Mouse (Mus musculus): ENCODE data around the gene Skp2. TPM values are rescaled to one million over a fixed set of nuclear protein-coding genes. Genes with fewer than 3 reads are reported as not detected.
A peak's percentile ranks its signal among the peaks of the same experiment; 100 is the strongest.

The Skp2 gene
- polyA plus RNA-seq, 1 experiment from 2014 or later = 81.1 TPM

GRCm38 (mm10) chr15:9110526-9111347, 44.5 kb downstream of the Skp2 start:
- no peak overlapping the region for H3K27ac ChIP-seq
- peaks cover 73% of the 10 kb centered on the region for H3K36me3 ChIP-seq
- H3K9me3 ChIP-seq (replicated peaks) = no peaks in the 10 kb centered on the region
- no peak overlapping the region for H3K9ac ChIP-seq
- H3K4me2 ChIP-seq = no peak overlapping the region
- H3K27me3 ChIP-seq = no peaks in the 10 kb centered on the region
- 82% methylated on average over 6 of the region's 6 CpGs for WGBS
- no peak for ATAC-seq (replicated peaks; ENCODE audit: low FRiP score)
- H3K4me3 ChIP-seq (replicated peaks) = no peak overlapping the region
- no peaks in the 10 kb centered on the region for H3K4me1 ChIP-seq

- no peak overlapping the region for H3K4me2 ChIP-seq
- no peak overlapping the region for H3K4me3 ChIP-seq (replicated peaks)
- H3K27me3 ChIP-seq = no peaks in the 10 kb centered on the region
- H3K9me3 ChIP-seq (replicated peaks) = no peaks in the 10 kb centered on the region
- no peak for ATAC-seq (replicated peaks; ENCODE audit: low FRiP score)
- no peak overlapping the region for H3K9ac ChIP-seq
- peaks cover 69% of the 10 kb centered on the region for H3K36me3 ChIP-seq
- WGBS = 83% methylated on average over 13 of the region's 13 CpGs
- H3K4me1 ChIP-seq = no peaks in the 10 kb centered on the region
- H3K27ac ChIP-seq = no peak overlapping the region
Measured at GRCm38 (mm10) chr15:9106303-9107074, 48.7 kb downstream of the Skp2 start.

- Histone ChIP-seq H3K9ac (no peak overlapping the region), H3K4me1 (no peaks in the 10 kb centered on the region), H3K9me3 (replicated peaks) (no peaks in the 10 kb centered on the region), H3K27ac (no peak overlapping the region), H3K4me3 (replicated peaks) (no peak overlapping the region), H3K36me3 (peaks cover 68% of the 10 kb centered on the region), H3K27me3 (no peaks in the 10 kb centered on the region), H3K4me2 (no peak overlapping the region)
- no peak for ATAC-seq (replicated peaks; ENCODE audit: low FRiP score)
- 92% methylated on average over 10 of the region's 10 CpGs for WGBS
Measured at GRCm38 (mm10) chr15:9100446-9101077, 54.7 kb downstream of the Skp2 start.

GRCm38 (mm10) chr15:9096865-9097264, 58.4 kb downstream of the Skp2 start:
- H3K4me3 ChIP-seq (replicated peaks) = no peak overlapping the region
- H3K9ac ChIP-seq = no peak overlapping the region
- 90% methylated on average over 4 of the region's 4 CpGs for WGBS
- peaks cover 11% of the 10 kb centered on the region for H3K4me1 ChIP-seq
- no peaks in the 10 kb centered on the region for H3K9me3 ChIP-seq (replicated peaks)
- no peak overlapping the region for H3K4me2 ChIP-seq
- no peak for ATAC-seq (replicated peaks; ENCODE audit: low FRiP score)
- H3K27ac ChIP-seq = no peak overlapping the region
- H3K36me3 ChIP-seq = peaks cover 53% of the 10 kb centered on the region
- no peaks in the 10 kb centered on the region for H3K27me3 ChIP-seq

GRCm38 (mm10) chr15:9094366-9094750, 60.9 kb downstream of the Skp2 start:
- H3K9me3 ChIP-seq (replicated peaks) = no peaks in the 10 kb centered on the region
- 0 out of 2 replicates have a peak overlapping the region, but pooled peaks have one; percentile 7 for H3K4me3 ChIP-seq (replicated peaks)
- H3K27ac ChIP-seq = no peak overlapping the region
- H3K9ac ChIP-seq = no peak overlapping the region
- H3K27me3 ChIP-seq = no peaks in the 10 kb centered on the region
- H3K4me1 ChIP-seq = peaks cover 15% of the 10 kb centered on the region
- WGBS = 20% methylated on average over 13 of the region's 13 CpGs
- peak; percentile 94 for ATAC-seq (replicated peaks; ENCODE audit: low FRiP score)
- peak overlapping the region; percentile 41 for H3K4me2 ChIP-seq
- peaks cover 43% of the 10 kb centered on the region for H3K36me3 ChIP-seq

GRCm38 (mm10) chr15:9093598-9094365, 61.4 kb downstream of the Skp2 start:
- H3K27me3 ChIP-seq = no peaks in the 10 kb centered on the region
- ATAC-seq (replicated peaks; ENCODE audit: low FRiP score) = peak; percentile 47
- H3K9ac ChIP-seq = no peak overlapping the region
- peaks cover 16% of the 10 kb centered on the region for H3K4me1 ChIP-seq
- H3K27ac ChIP-seq = no peak overlapping the region
- WGBS = 69% methylated on average over 11 of the region's 11 CpGs
- peak overlapping the region; percentile 41 for H3K4me2 ChIP-seq
- 0 out of 2 replicates have a peak overlapping the region, but pooled peaks have one; percentile 7 for H3K4me3 ChIP-seq (replicated peaks)
- no peaks in the 10 kb centered on the region for H3K9me3 ChIP-seq (replicated peaks)
- H3K36me3 ChIP-seq = peaks cover 43% of the 10 kb centered on the region

GRCm38 (mm10) chr15:9090662-9091061, 64.6 kb downstream of the Skp2 start:
- 91% methylated on average over 5 of the region's 5 CpGs for WGBS
- H3K27me3 ChIP-seq = no peaks in the 10 kb centered on the region
- no peak for ATAC-seq (replicated peaks; ENCODE audit: low FRiP score)
- H3K4me1 ChIP-seq = peaks cover 24% of the 10 kb centered on the region
- H3K36me3 ChIP-seq = peaks cover 42% of the 10 kb centered on the region
- H3K4me2 ChIP-seq = no peak overlapping the region
- H3K9ac ChIP-seq = no peak overlapping the region
- no peaks in the 10 kb centered on the region for H3K9me3 ChIP-seq (replicated peaks)
- H3K27ac ChIP-seq = no peak overlapping the region
- H3K4me3 ChIP-seq (replicated peaks) = no peak overlapping the region

GRCm38 (mm10) chr15:9089136-9089720, 66.0 kb downstream of the Skp2 start:
- H3K9me3 ChIP-seq (replicated peaks) = no peaks in the 10 kb centered on the region
- 17% methylated on average over 2 of the region's 2 CpGs for WGBS
- H3K27me3 ChIP-seq = no peaks in the 10 kb centered on the region
- H3K9ac ChIP-seq = no peak overlapping the region
- peaks cover 18% of the 10 kb centered on the region for H3K4me1 ChIP-seq
- no peak overlapping the region for H3K4me3 ChIP-seq (replicated peaks)
- H3K27ac ChIP-seq = no peak overlapping the region
- no peak overlapping the region for H3K4me2 ChIP-seq
- H3K36me3 ChIP-seq = peaks cover 44% of the 10 kb centered on the region
- ATAC-seq (replicated peaks; ENCODE audit: low FRiP score) = peak; percentile 60

GRCm38 (mm10) chr15:9088683-9089072, 66.5 kb downstream of the Skp2 start:
- H3K4me3 ChIP-seq (replicated peaks) = no peak overlapping the region
- no peak overlapping the region for H3K9ac ChIP-seq
- H3K9me3 ChIP-seq (replicated peaks) = no peaks in the 10 kb centered on the region
- H3K4me1 ChIP-seq = peaks cover 13% of the 10 kb centered on the region
- peaks cover 42% of the 10 kb centered on the region for H3K36me3 ChIP-seq
- peak overlapping the region; percentile 4; the same call in 1 of the 2 replicates for H3K27ac ChIP-seq
- 59% methylated on average over 8 of the region's 8 CpGs for WGBS
- no peak overlapping the region for H3K4me2 ChIP-seq
- H3K27me3 ChIP-seq = no peaks in the 10 kb centered on the region
- ATAC-seq (replicated peaks; ENCODE audit: low FRiP score) = no peak

- ATAC-seq (replicated peaks; ENCODE audit: low FRiP score) = no peak
- H3K4me2 ChIP-seq = no peak overlapping the region
- peaks cover 13% of the 10 kb centered on the region for H3K4me1 ChIP-seq
- H3K9me3 ChIP-seq (replicated peaks) = no peaks in the 10 kb centered on the region
- no peak overlapping the region for H3K4me3 ChIP-seq (replicated peaks)
- H3K9ac ChIP-seq = no peak overlapping the region
- WGBS = 91% methylated on average over 17 of the region's 17 CpGs
- H3K27me3 ChIP-seq = no peaks in the 10 kb centered on the region
- peak overlapping the region; percentile 4; the same call in 1 of the 2 replicates for H3K27ac ChIP-seq
- H3K36me3 ChIP-seq = peaks cover 37% of the 10 kb centered on the region
Measured at GRCm38 (mm10) chr15:9087895-9088682, 67.1 kb downstream of the Skp2 start.
